Mouse (Mus musculus) neutrophil, adult 5-6 weeks (primary cell): Measurements from ENCODE around the gene 3110009E18Rik. TPM values are rescaled to one million over a fixed set of nuclear protein-coding genes. Genes with fewer than 3 reads are reported as not detected.

ENCODE experiments used
- ATAC-seq: fragments of 151-379, 151-347 bp; 2 replicates; pipeline ENCODE4 v1.8.0; 2017; ENCODE audit warnings: mild to moderate bottlenecking, moderate TSS enrichment; ENCODE audit not compliant: insufficient number of reproducible peaks, poor library complexity, low FRiP score, severe bottlenecking; ENCODE audit errors: extremely low read depth
- total RNA-seq: library from RNA; stranded (forward); fragments of 200-1000 nt; gene quantifications from 2 replicates; pipeline ENCODE4 v1.2.3, GENCODE M21; 2017

The 3110009E18Rik gene
- total RNA-seq, 1 experiment from 2014 or later, result 5.1 TPM

- ATAC-seq, result no peak
Observed at GRCm38 (mm10) chr1:120177141-120177540, 56.2 kb downstream of the 3110009E18Rik start.

GRCm38 (mm10) chr1:120186204-120186603 is 65.2 kb downstream of the 3110009E18Rik start:
- no peak for ATAC-seq

- ATAC-seq, result no peak
Observed at GRCm38 (mm10) chr1:120186655-120187054, 65.7 kb downstream of the 3110009E18Rik start.

GRCm38 (mm10) chr1:120187059-120187458 is 66.1 kb downstream of the 3110009E18Rik start:
- ATAC-seq, result no peak

- no peak for ATAC-seq
Observed at GRCm38 (mm10) chr1:120189206-120189605, 68.2 kb downstream of the 3110009E18Rik start.

GRCm38 (mm10) chr1:120190300-120190699 is 69.3 kb downstream of the 3110009E18Rik start:
- ATAC-seq, result no peak

GRCm38 (mm10) chr1:120190946-120191345 is 70.0 kb downstream of the 3110009E18Rik start:
- no peak for ATAC-seq

GRCm38 (mm10) chr1:120192321-120192720 is 71.3 kb downstream of the 3110009E18Rik start:
- ATAC-seq, result no peak

- ATAC-seq, result no peak
Observed at GRCm38 (mm10) chr1:120193586-120193985, 72.6 kb downstream of the 3110009E18Rik start.

- no peak for ATAC-seq
Observed at GRCm38 (mm10) chr1:120195947-120196346, 75.0 kb downstream of the 3110009E18Rik start.

- ATAC-seq, result no peak
Observed at GRCm38 (mm10) chr1:120196724-120197123, 75.7 kb downstream of the 3110009E18Rik start.

- peak; percentile 89 for ATAC-seq
Observed at GRCm38 (mm10) chr1:120197189-120197588, 76.2 kb downstream of the 3110009E18Rik start.

- ATAC-seq, result no peak
Observed at GRCm38 (mm10) chr1:120198151-120198550, 77.2 kb downstream of the 3110009E18Rik start.

GRCm38 (mm10) chr1:120198942-120199341 is 78.0 kb downstream of the 3110009E18Rik start:
- ATAC-seq, result no peak

GRCm38 (mm10) chr1:120202542-120202941 is 81.6 kb downstream of the 3110009E18Rik start:
- no peak for ATAC-seq

- ATAC-seq, result no peak
Observed at GRCm38 (mm10) chr1:120203836-120204235, 82.8 kb downstream of the 3110009E18Rik start.

GRCm38 (mm10) chr1:120204834-120205233 is 83.8 kb downstream of the 3110009E18Rik start:
- ATAC-seq, result no peak

- ATAC-seq, result no peak
Observed at GRCm38 (mm10) chr1:120207568-120207967, 86.6 kb downstream of the 3110009E18Rik start.

- peak; percentile 39 for ATAC-seq
Observed at GRCm38 (mm10) chr1:120208502-120209230, 87.7 kb downstream of the 3110009E18Rik start.

- no peak for ATAC-seq
Observed at GRCm38 (mm10) chr1:120220841-120221240, 99.9 kb downstream of the 3110009E18Rik start.

GRCm38 (mm10) chr1:120221285-120221684 is 100.3 kb downstream of the 3110009E18Rik start:
- no peak for ATAC-seq
